Mouse (Mus musculus) neural tube, embryonic 13.5 days (tissue): ENCODE measurements around the gene Numb. TPM values are rescaled to one million over a fixed set of nuclear protein-coding genes. Genes with fewer than 3 reads are reported as not detected.

Experiments used
- ATAC-seq: fragments of 200-750 bp; cut with Nextera tagmentation; 2 replicates; pipeline ENCODE4 v1.8.0; 2017; ENCODE audit warnings: low read depth, mild to moderate bottlenecking, moderate TSS enrichment, moderate library complexity
- H3K27ac ChIP-seq: fragments of 300-500 bp; sonication (generic); replicated peaks from 2 replicates; pipeline ENCODE4 v1.5.1; 2015; ENCODE audit warnings: moderate library complexity, mild to moderate bottlenecking, inconsistent platforms
- H3K27me3 ChIP-seq: fragments of 300-500 bp; sonication (generic); 2 replicates; pipeline ENCODE4 v1.6.1; 2015; ENCODE audit warnings: mild to moderate bottlenecking, inconsistent platforms
- H3K36me3 ChIP-seq: fragments of 300-500 bp; sonication (generic); 2 replicates; pipeline ENCODE4 v1.6.1; 2015; ENCODE audit warnings: mild to moderate bottlenecking, inconsistent platforms
- H3K4me1 ChIP-seq: fragments of 300-500 bp; sonication (generic); replicated peaks from 2 replicates; pipeline ENCODE4 v1.6.1; 2015; ENCODE audit warnings: inconsistent platforms
- H3K4me2 ChIP-seq: fragments of 300-500 bp; sonication (generic); 2 replicates; pipeline ENCODE4 v1.6.1; 2015; ENCODE audit warnings: inconsistent platforms, mild to moderate bottlenecking, moderate library complexity
- H3K4me3 ChIP-seq: fragments of 300-500 bp; sonication (generic); 2 replicates; pipeline ENCODE4 v1.5.1; 2015; ENCODE audit warnings: mild to moderate bottlenecking, inconsistent platforms
- H3K9ac ChIP-seq: fragments of 300-500 bp; sonication (generic); 2 replicates; pipeline ENCODE4 v1.6.1; 2015; ENCODE audit warnings: moderate library complexity, mild to moderate bottlenecking, inconsistent platforms
- H3K9me3 ChIP-seq: fragments of 300-500 bp; sonication (generic); 2 replicates; pipeline ENCODE4 v1.6.1; 2016; ENCODE audit warnings: inconsistent platforms
- WGBS: fragments of 180-500 bp; shearing (Covaris S2); methylation state at CpG from one replicate; pipeline ENCODE4 v1.1.7; 2015; 5-methylcytosine and 5-hydroxymethylcytosine counted together
- polyA plus RNA-seq: library from polyadenylated mRNA; unstranded; fragments of >200 nt; fragmentation: Nextera tagmentation; extraction: Ambion mirVana; gene quantifications from 2 replicates; pipeline ENCODE4 v1.2.1, GENCODE M21; 2015

Numb gene
- polyA plus RNA-seq, 1 experiment from 2014 or later: 21.6 TPM

- no peak overlapping the region for H3K4me2 ChIP-seq
- H3K36me3 ChIP-seq: peaks cover 41% of the 10 kb centered on the region
- H3K9me3 ChIP-seq: no peaks in the 10 kb centered on the region
- no peak for ATAC-seq
- WGBS: 90% methylated on average over 10 of the region's 10 CpGs
- no peaks in the 10 kb centered on the region for H3K4me1 ChIP-seq
- H3K27ac ChIP-seq: no peak overlapping the region
- H3K4me3 ChIP-seq: no peak overlapping the region
- no peak overlapping the region for H3K9ac ChIP-seq
- no peaks in the 10 kb centered on the region for H3K27me3 ChIP-seq
These were observed 80.1 kb downstream of the Numb start for GRCm38 (mm10) chr12:83841409-83842190.

- ATAC-seq: no peak
- WGBS: 95% methylated on average over 3 of the region's 3 CpGs
- no peaks in the 10 kb centered on the region for H3K9me3 ChIP-seq
- H3K27me3 ChIP-seq: no peaks in the 10 kb centered on the region
- no peak overlapping the region for H3K4me3 ChIP-seq
- H3K9ac ChIP-seq: no peak overlapping the region
- no peaks in the 10 kb centered on the region for H3K4me1 ChIP-seq
- H3K27ac ChIP-seq: no peak overlapping the region
- H3K36me3 ChIP-seq: peaks cover 27% of the 10 kb centered on the region
- no peak overlapping the region for H3K4me2 ChIP-seq
These were observed 87.8 kb downstream of the Numb start for GRCm38 (mm10) chr12:83833979-83834378.

- H3K36me3 ChIP-seq: peaks cover 10% of the 10 kb centered on the region
- H3K9me3 ChIP-seq: no peaks in the 10 kb centered on the region
- no peak overlapping the region for H3K4me3 ChIP-seq
- no peak for ATAC-seq
- no peak overlapping the region for H3K9ac ChIP-seq
- H3K27me3 ChIP-seq: no peaks in the 10 kb centered on the region
- H3K27ac ChIP-seq: no peak overlapping the region
- H3K4me2 ChIP-seq: no peak overlapping the region
- 86% methylated on average over 3 of the region's 3 CpGs for WGBS
- H3K4me1 ChIP-seq: no peaks in the 10 kb centered on the region
These were observed 91.3 kb downstream of the Numb start for GRCm38 (mm10) chr12:83830424-83830823.

- no peak for ATAC-seq
- no peaks in the 10 kb centered on the region for H3K27me3 ChIP-seq
These were observed 105.1 kb downstream of the Numb start for GRCm38 (mm10) chr12:83816616-83817015.

GRCm38 (mm10) chr12:83811901-83812300 lies 109.8 kb downstream of the Numb start:
- no peak for ATAC-seq
- H3K9ac ChIP-seq: no peak overlapping the region
- H3K27ac ChIP-seq: no peak overlapping the region
- H3K4me3 ChIP-seq: no peak overlapping the region
- H3K9me3 ChIP-seq: no peaks in the 10 kb centered on the region
- no peak overlapping the region for H3K4me2 ChIP-seq
- no peaks in the 10 kb centered on the region for H3K27me3 ChIP-seq
- 96% methylated on average over 3 of the region's 3 CpGs for WGBS
- peaks cover 14% of the 10 kb centered on the region for H3K36me3 ChIP-seq
- H3K4me1 ChIP-seq: no peaks in the 10 kb centered on the region

More at GRCm38 (mm10) chr12:83816616-83817015, 105.1 kb downstream of the Numb start:
- Histone ChIP-seq H3K36me3 (0 out of 2 replicates have a peak, but pooled peaks cover 3% of the 10 kb centered on the region), H3K9me3 (no peaks in the 10 kb centered on the region), H3K4me3 (no peak overlapping the region), H3K4me1 (no peaks in the 10 kb centered on the region), H3K9ac (no peak overlapping the region), H3K4me2 (no peak overlapping the region), H3K27ac (no peak overlapping the region)
- 83% methylated on average over 1 of the region's 1 CpGs for WGBS

- Histone ChIP-seq H3K4me3 (no peak overlapping the region), H3K4me2 (no peak overlapping the region), H3K9me3 (peaks cover 9% of the 10 kb centered on the region; the same call in 1 of the 2 replicates), H3K27me3 (no peaks in the 10 kb centered on the region), H3K4me1 (no peaks in the 10 kb centered on the region), H3K36me3 (peaks cover 80% of the 10 kb centered on the region), H3K27ac (no peak overlapping the region), H3K9ac (no peak overlapping the region)
- no peak for ATAC-seq
- 96% methylated on average over 7 of the region's 7 CpGs for WGBS
These were observed 118.1 kb downstream of the Numb start for GRCm38 (mm10) chr12:83803641-83804040.

- Histone ChIP-seq H3K9me3 (peaks cover 5% of the 10 kb centered on the region; the same call in 1 of the 2 replicates), H3K9ac (no peak overlapping the region), H3K4me1 (no peaks in the 10 kb centered on the region), H3K4me2 (no peak overlapping the region), H3K27ac (no peak overlapping the region), H3K4me3 (no peak overlapping the region), H3K36me3 (peaks cover 74% of the 10 kb centered on the region), H3K27me3 (no peaks in the 10 kb centered on the region)
- ATAC-seq: no peak
- WGBS: 57% methylated on average over 9 of the region's 9 CpGs
These were observed 120.8 kb downstream of the Numb start for GRCm38 (mm10) chr12:83800943-83801342.

DNA sequence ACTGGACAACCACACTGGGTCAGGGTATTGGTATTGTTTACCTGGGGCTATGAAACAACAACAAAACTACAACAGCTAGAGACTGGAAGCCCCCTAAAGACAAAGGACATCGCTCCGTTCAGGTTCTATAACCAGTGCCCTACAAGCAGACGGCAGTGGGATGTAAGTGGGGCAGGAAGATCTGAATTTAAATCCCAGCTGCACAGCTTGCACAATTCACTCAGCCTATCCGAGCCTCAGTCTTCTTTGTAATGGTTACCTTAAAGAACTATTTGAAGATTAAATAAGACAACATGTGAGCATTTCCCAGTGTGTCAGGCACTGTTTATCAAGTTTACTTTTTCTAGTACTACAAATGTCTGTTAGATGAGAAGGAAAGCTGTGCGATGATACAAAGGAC lies 123.4 kb downstream of the Numb start:
- no peaks in the 10 kb centered on the region for H3K4me1 ChIP-seq
- H3K27ac ChIP-seq: no peak overlapping the region
- no peak for ATAC-seq
- H3K9me3 ChIP-seq: no peaks in the 10 kb centered on the region
- no peak overlapping the region for H3K4me3 ChIP-seq
- no peak overlapping the region for H3K9ac ChIP-seq
- no peak overlapping the region for H3K4me2 ChIP-seq
- WGBS: 87% methylated on average over 5 of the region's 5 CpGs
- H3K27me3 ChIP-seq: no peaks in the 10 kb centered on the region
- peaks cover 63% of the 10 kb centered on the region for H3K36me3 ChIP-seq

DNA sequence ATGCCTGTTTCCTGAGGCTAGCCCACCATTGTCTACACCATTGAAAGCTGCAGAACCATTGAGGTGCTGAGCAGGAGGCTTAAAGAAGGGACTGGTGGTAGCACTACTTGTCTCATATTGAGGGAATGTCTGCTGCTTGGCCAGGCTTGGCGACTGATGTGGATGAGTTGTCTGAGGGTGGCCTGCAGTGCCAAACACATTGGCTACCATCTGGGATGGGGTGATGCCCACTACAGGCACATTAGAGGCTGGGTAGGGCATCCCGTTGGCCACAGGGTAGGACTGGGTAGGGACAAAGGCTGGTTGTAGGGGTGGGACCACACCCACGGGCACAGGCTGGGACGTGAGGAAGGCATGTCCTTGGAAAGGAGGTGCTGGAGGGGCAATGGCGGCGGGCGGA lies 126.1 kb downstream of the Numb start:
- Histone ChIP-seq H3K4me2 (no peak overlapping the region), H3K36me3 (peaks cover 58% of the 10 kb centered on the region), H3K4me1 (no peaks in the 10 kb centered on the region), H3K9ac (no peak overlapping the region), H3K27ac (no peak overlapping the region), H3K4me3 (no peak overlapping the region), H3K27me3 (no peaks in the 10 kb centered on the region), H3K9me3 (no peaks in the 10 kb centered on the region)
- ATAC-seq: no peak
- WGBS: 95% methylated on average over 7 of the region's 7 CpGs

DNA sequence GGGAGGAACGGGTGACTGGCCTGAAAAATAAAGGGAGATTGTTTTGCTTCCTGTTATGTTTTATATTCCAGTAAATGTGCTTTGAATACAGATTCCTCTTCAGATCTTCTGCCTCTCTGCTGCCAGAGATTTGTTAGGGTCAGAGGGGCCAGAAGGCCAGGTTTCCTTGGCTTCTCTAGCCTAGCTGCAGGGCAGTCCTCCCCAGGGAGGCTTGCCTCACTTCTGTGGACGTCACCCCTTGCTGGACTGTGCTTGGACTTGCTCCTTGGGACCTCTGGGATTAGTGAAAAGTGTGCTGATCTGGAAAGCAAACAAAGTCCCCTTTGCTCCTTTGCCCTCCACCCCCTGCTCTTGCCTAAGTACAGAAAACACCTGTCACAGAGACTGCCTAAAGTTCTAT lies 126.7 kb downstream of the Numb start:
- Histone ChIP-seq H3K9ac (no peak overlapping the region), H3K27ac (no peak overlapping the region), H3K36me3 (peaks cover 54% of the 10 kb centered on the region), H3K4me2 (no peak overlapping the region), H3K27me3 (no peaks in the 10 kb centered on the region), H3K9me3 (no peaks in the 10 kb centered on the region), H3K4me3 (no peak overlapping the region), H3K4me1 (no peaks in the 10 kb centered on the region)
- WGBS: 59% methylated on average over 2 of the region's 2 CpGs
- no peak for ATAC-seq

DNA sequence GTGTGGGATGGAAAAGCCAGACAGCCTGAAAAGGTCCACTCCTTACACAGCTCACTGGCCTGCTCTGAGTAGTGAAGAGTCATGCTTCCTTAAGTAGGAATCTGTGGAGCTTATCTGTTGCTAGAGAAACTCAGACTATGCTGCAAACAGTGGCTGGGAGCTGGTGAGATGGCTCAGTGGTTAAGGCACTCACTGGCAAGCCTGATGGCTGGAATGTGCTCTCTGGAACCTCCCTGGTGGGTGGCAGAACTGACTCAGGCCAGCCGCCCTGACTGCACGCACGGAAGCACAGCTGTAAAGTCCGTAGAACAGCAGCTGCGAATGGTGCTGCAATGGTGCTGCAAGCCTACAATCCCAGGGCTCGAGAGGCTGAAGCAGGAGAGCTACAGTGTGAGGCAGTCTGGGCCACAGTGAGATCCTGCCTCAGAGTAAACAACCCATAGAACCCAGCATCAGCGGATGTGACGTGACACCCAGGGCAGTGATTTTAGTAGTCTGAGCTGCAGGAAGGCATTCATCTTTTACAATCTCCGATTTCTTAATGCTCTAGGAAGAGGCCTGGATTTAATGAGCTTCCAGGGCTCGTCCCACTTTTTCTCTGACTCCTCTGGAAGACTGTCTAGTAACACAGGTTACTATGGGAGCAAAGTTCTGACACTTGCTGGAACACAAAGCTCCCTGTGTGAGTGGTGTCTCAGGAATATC lies 128.9 kb downstream of the Numb start:
- H3K9me3 ChIP-seq: no peaks in the 10 kb centered on the region
- H3K4me3 ChIP-seq: no peak overlapping the region
- H3K9ac ChIP-seq: no peak overlapping the region
- no peak overlapping the region for H3K27ac ChIP-seq
- no peak for ATAC-seq
- H3K36me3 ChIP-seq: peaks cover 36% of the 10 kb centered on the region
- 73% methylated on average over 10 of the region's 10 CpGs for WGBS
- H3K4me1 ChIP-seq: no peaks in the 10 kb centered on the region
- H3K27me3 ChIP-seq: no peaks in the 10 kb centered on the region
- H3K4me2 ChIP-seq: no peak overlapping the region

GRCm38 (mm10) chr12:83791737-83792136 lies 130.0 kb downstream of the Numb start:
- Histone ChIP-seq H3K27ac (no peak overlapping the region), H3K36me3 (peaks cover 30% of the 10 kb centered on the region), H3K4me1 (no peaks in the 10 kb centered on the region), H3K9me3 (no peaks in the 10 kb centered on the region), H3K27me3 (no peaks in the 10 kb centered on the region), H3K4me2 (no peak overlapping the region), H3K9ac (no peak overlapping the region), H3K4me3 (no peak overlapping the region)
- peak; percentile 32; the same call in 1 of the 2 replicates for ATAC-seq
- WGBS: 89% methylated on average over 10 of the region's 10 CpGs
